Mouse (Mus musculus): ENCODE measurements around the gene Dennd1a. TPM values are rescaled to one million over a fixed set of nuclear protein-coding genes. Genes with fewer than 3 reads are reported as not detected.
A peak's percentile ranks its signal among the peaks of the same experiment; 100 is the strongest.

The Dennd1a gene
- polyA plus RNA-seq (2016; fragmentation: Nextera tagmentation; extraction: Ambion mirVana), result 16.4 and 17.9 TPM in 2 replicates

DNA sequence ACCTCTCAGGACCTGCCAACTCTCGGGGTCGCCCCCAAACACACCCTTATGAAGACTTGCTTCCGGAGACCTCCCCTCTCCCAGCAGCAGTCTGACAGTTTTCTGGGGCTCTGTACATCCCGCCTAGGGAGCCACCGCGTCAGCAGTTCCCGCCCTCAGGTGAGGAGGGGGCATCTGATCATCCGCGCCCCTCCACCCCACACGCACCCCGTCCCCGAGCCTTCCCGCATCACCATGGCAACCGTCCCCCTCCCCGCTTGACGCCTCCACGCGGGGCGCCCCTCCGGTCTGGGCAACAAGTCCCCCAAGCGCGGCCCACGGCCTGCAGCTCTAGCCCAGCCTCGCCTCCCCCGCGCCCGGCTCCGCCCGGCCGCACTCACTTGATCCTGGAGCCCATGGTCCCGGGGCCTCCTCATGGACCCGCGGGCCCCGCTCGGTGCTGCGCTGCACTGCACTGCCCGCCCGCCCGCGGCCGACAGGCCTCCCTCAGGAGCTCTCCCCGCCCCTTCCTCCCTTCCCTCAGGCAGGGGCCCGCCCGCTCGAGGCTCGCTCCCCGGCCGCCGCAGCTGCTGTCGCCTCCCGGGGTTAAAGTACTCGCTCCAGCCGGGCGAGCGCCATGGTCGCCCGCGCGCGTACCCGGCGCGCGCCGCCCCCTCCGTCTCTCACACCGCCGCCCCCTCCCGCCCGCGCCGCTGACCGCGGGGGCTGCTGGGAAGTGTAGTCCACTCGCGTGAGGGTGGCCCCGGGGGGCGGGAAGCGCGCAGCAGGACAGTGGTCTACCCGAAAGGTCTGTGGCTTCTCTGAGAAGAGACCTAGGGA, at the start of gene Dennd1a:
Dennd1a (minus strand) TSS at position 658 of the 819 bp plus-strand sequence.
- H3K9ac ChIP-seq, result peak within 1 kb of the TSS; percentile 80
- H3K4me2 ChIP-seq (replicated peaks), result peak within 1 kb of the TSS; percentile 80
- H3K27me3 ChIP-seq, result no peaks in the 10 kb centered on the region
- H3K9me3 ChIP-seq (replicated peaks), result no peaks in the 10 kb centered on the region
- H3K4me3 ChIP-seq, result peak within 1 kb of the TSS; percentile 83
- peaks cover 11% of the 10 kb centered on the region for H3K4me1 ChIP-seq
- no peaks in the 10 kb centered on the region for H3K36me3 ChIP-seq
- H3K27ac ChIP-seq, result peak within 1 kb of the TSS; percentile 92
- ATAC-seq (ENCODE audit: low FRiP score), result peak; percentile 96
- WGBS, result 1% methylated on average over 69 of the region's 81 CpGs

DNA sequence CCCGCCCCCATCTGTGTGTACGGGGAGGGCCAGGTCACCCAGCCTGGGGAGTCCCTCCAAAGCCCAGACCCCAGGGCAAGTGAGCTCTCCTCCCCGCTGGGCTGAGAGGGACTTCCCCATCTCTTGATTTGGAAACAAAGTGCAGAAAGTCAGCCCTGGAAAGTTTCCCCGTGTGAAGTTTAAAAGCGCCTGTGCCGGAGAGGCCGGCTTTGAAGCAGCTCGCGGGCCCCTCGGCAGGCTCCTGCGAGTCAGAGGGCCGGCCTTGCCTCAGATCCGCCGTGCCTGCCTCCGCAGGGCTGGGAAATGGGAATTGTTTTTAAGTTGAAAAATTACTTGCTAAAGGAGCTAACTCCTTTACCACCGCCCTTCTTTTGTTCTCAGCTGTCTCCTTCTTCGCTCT, 49.4 kb upstream of the Dennd1a start:
- H3K4me3 ChIP-seq, result no peak overlapping the region
- H3K9me3 ChIP-seq (replicated peaks), result no peaks in the 10 kb centered on the region
- WGBS, result under 1% methylated on average over 17 of the region's 17 CpGs
- no peak for ATAC-seq (ENCODE audit: low FRiP score)
- H3K36me3 ChIP-seq, result no peaks in the 10 kb centered on the region
- H3K27ac ChIP-seq, result no peak overlapping the region
- no peak overlapping the region for H3K9ac ChIP-seq
- H3K27me3 ChIP-seq, result peaks cover 89% of the 10 kb centered on the region
- H3K4me1 ChIP-seq, result peaks cover 20% of the 10 kb centered on the region
- peak overlapping the region; percentile 28; the same call in 1 of the 2 replicates for H3K4me2 ChIP-seq (replicated peaks)

DNA sequence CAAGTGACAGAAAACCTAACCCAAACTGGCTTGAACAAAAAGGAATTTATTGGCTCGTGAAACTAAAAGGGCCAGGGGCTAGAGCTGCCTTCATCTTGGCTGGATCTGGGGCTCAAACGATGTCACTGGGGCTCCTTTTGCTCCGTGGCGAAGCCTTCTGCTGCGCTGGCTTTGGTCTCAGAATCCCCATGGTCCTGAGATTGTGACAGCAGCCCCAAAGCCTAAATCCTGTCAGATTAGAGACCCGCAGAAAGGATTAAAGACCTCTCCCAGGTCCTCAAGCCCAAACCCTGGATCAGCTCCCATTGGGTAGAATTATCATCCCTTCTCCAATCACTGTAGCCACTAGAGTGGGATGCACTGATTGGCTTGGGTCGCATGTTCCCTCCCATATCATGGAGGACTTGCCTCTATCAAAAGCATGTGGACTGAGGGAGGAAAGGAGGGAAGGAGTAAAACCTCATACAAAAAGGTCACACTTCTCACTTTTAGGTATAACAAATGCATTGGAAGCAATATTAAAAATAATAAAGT, 46.5 kb upstream of the Dennd1a start:
- H3K27me3 ChIP-seq, result peaks cover 71% of the 10 kb centered on the region
- no peak for ATAC-seq (ENCODE audit: low FRiP score)
- no peaks in the 10 kb centered on the region for H3K36me3 ChIP-seq
- H3K27ac ChIP-seq, result no peak overlapping the region
- H3K4me3 ChIP-seq, result no peak overlapping the region
- 57% methylated on average over 7 of the region's 7 CpGs for WGBS
- no peak overlapping the region for H3K4me2 ChIP-seq (replicated peaks)
- H3K9me3 ChIP-seq (replicated peaks), result no peaks in the 10 kb centered on the region
- peaks cover 9% of the 10 kb centered on the region for H3K4me1 ChIP-seq
- H3K9ac ChIP-seq, result no peak overlapping the region

DNA sequence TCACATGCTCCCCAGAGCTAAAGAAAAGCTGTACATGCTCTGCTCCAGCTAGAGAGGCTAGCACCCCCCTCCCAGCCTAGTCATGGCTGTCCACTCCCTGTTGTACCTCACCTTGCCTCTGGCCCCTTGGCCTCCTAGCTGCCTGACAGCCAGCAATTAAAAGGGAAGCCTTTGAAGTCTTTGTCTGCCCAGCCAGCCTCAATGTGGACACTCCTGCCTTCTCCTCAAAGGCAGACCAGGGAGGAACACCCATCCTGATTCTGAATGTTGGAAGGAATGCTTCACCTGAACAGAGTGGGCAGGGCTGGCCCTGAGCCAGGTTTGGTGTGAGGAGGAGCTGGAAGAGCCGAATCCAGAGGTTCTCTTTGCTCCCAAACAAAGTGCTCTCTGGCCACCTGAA, 39.5 kb upstream of the Dennd1a start:
- 76% methylated on average over 1 of the region's 1 CpGs for WGBS
- Histone ChIP-seq H3K4me1 (no peaks in the 10 kb centered on the region), H3K9me3 (replicated peaks) (no peaks in the 10 kb centered on the region), H3K4me3 (no peak overlapping the region), H3K36me3 (no peaks in the 10 kb centered on the region), H3K4me2 (replicated peaks) (no peak overlapping the region), H3K9ac (no peak overlapping the region), H3K27ac (no peak overlapping the region), H3K27me3 (peaks cover 28% of the 10 kb centered on the region)
- no peak for ATAC-seq (ENCODE audit: low FRiP score)

DNA sequence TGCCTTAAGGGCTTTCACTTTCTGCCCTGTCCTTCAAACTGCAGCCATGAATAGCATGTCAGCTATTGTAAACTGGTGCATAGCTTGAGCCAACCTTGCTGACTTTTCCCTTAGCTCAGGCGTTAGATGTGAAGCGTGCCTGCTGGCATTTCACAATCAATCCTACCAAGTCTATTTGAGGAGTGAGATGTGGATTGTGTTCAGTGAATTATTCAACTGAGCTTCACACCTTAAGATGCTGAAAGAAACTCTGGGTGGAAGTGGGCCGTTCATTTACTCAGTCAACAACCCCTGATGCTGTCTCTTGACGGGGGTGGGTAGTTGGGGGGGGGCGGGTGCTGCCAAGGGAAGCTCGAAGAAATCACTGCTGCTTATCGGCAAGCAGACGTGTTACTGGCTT, 36.2 kb upstream of the Dennd1a start:
- peaks cover 18% of the 10 kb centered on the region for H3K27me3 ChIP-seq

DNA sequence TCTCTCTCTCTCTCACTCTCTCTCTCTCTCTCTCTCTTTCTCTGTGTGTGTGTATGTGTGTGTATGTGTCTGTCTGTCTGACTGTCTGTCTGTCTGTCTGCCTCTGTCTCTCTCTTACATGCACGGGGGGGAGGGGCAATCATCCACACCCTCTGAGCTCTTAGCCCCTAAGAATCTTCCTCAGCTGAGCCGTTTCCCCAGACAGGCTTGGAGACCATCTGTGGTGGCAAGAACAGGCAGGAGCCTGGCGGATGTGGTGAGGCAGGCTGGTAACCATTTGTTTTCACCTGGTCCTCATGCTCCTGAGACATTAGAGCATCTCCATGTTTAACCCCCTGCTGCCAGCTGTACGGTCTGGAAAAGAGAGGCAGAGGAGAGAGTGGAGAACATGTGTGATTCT, 33.7 kb upstream of the Dennd1a start:
- Histone ChIP-seq H3K27ac (no peak overlapping the region), H3K4me3 (no peak overlapping the region), H3K4me1 (no peaks in the 10 kb centered on the region), H3K4me2 (replicated peaks) (no peak overlapping the region), H3K27me3 (peaks cover 10% of the 10 kb centered on the region; the same call in 1 of the 2 replicates), H3K9me3 (replicated peaks) (no peaks in the 10 kb centered on the region), H3K9ac (no peak overlapping the region), H3K36me3 (no peaks in the 10 kb centered on the region)
- WGBS, result 74% methylated on average over 4 of the region's 4 CpGs
- no peak for ATAC-seq (ENCODE audit: low FRiP score)

More for the DNA sequence above, 36.2 kb upstream of the Dennd1a start:
- Histone ChIP-seq H3K27ac (no peak overlapping the region), H3K36me3 (no peaks in the 10 kb centered on the region), H3K4me1 (no peaks in the 10 kb centered on the region), H3K9me3 (replicated peaks) (no peaks in the 10 kb centered on the region), H3K4me3 (no peak overlapping the region), H3K9ac (no peak overlapping the region), H3K4me2 (replicated peaks) (no peak overlapping the region)
- ATAC-seq (ENCODE audit: low FRiP score), result no peak
- WGBS, result 64% methylated on average over 8 of the region's 8 CpGs

DNA sequence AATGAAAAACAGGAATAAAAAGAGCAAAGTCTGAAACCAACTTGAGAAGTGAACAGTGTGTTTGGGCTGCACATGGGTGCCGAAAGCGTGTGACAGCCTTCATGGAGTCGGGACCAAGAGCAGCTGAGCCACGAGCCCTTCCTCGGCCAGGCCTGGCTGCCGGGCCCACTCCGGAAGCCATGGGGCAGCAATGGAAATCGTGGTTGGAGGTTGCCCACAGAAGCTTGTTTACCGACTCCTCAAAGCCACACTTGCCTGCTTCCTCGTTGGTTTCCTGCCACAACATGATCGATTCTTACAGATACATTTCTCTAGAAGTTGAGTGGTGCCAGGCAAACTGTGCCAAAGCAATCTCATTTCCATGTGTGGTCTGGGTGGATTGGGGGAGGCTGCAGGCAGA, 31.9 kb upstream of the Dennd1a start:
- H3K36me3 ChIP-seq, result no peaks in the 10 kb centered on the region
- 0 out of 2 replicates have a peak, but pooled peaks cover 4% of the 10 kb centered on the region for H3K27me3 ChIP-seq
- H3K27ac ChIP-seq, result no peak overlapping the region
- no peak overlapping the region for H3K9ac ChIP-seq
- H3K4me1 ChIP-seq, result no peaks in the 10 kb centered on the region
- H3K4me3 ChIP-seq, result no peak overlapping the region
- no peaks in the 10 kb centered on the region for H3K9me3 ChIP-seq (replicated peaks)
- ATAC-seq (ENCODE audit: low FRiP score), result no peak
- WGBS, result 88% methylated on average over 11 of the region's 11 CpGs
- H3K4me2 ChIP-seq (replicated peaks), result no peak overlapping the region

DNA sequence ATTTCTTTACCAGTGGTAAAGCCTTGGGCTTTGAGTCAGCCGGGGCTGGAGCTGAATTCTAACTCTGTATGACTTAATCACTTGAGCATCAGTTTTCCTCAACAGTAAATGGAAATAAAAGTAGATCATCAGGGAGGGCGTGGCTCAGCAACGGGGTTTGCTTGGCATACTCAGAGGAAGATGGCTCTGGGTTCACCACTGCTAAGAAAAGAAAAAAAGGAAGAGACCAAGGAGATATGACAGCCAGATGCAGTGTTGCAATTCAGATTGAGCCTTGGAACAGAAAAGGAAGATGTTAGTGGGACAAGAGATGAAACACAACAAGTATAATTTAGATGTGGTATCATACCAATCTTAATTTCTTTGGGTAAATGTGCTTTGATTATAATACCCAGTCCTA, 26.2 kb upstream of the Dennd1a start:
- WGBS, result 58% methylated on average over 3 of the region's 3 CpGs

DNA sequence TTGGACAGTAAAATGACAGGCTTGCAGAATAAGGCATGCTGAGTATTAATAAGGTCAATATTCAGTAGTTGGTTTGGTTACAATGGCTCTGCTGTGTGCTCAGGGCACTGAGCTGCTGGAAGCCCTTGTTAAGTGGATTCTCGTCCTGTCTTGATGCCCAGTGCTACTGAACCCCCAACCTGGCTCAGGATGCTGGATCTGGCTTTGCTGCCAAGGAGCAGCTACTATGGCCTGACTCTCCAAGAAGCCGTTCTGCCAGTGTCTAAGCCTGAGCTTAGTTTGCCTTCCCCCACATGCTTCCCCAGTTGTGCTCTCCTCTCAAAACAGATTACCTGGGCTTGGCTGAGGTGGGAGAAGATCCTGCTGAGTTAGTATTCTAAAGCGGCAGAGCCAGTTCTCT, 25.7 kb upstream of the Dennd1a start:
- peaks cover 17% of the 10 kb centered on the region; the same call in 1 of the 2 replicates for H3K27me3 ChIP-seq
- no peaks in the 10 kb centered on the region for H3K4me1 ChIP-seq
- H3K4me2 ChIP-seq (replicated peaks), result no peak overlapping the region
- H3K9ac ChIP-seq, result no peak overlapping the region
- H3K27ac ChIP-seq, result no peak overlapping the region
- H3K9me3 ChIP-seq (replicated peaks), result no peaks in the 10 kb centered on the region
- no peak for ATAC-seq (ENCODE audit: low FRiP score)
- no peaks in the 10 kb centered on the region for H3K36me3 ChIP-seq
- WGBS, result 50% methylated on average over 3 of the region's 3 CpGs
- H3K4me3 ChIP-seq, result no peak overlapping the region

More for the DNA sequence above, 26.2 kb upstream of the Dennd1a start:
- H3K27ac ChIP-seq, result no peak overlapping the region
- H3K4me1 ChIP-seq, result no peaks in the 10 kb centered on the region
- H3K36me3 ChIP-seq, result no peaks in the 10 kb centered on the region
- no peak overlapping the region for H3K4me3 ChIP-seq
- H3K9ac ChIP-seq, result no peak overlapping the region
- no peak overlapping the region for H3K4me2 ChIP-seq (replicated peaks)
- H3K27me3 ChIP-seq, result peaks cover 17% of the 10 kb centered on the region; the same call in 1 of the 2 replicates
- no peak for ATAC-seq (ENCODE audit: low FRiP score)
- H3K9me3 ChIP-seq (replicated peaks), result no peaks in the 10 kb centered on the region

DNA sequence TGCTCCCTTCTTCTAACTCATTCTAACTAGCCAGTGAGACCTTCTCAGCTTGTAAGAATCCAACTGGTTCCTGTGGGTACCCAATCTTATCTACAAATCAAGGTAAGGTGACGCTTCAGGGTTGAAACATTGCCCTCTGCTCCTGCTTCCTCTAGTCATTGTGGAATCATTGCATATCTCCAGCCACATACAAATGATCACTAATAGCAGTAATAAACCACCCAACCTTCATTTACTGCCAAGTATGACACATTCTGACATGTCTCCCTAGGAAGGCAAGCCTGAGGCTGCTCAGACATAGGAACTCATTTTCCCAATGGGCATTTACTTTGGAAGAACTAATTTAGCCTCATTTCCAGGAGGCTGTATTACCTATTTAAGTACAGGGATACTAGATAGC, 18.0 kb upstream of the Dennd1a start:
- no peaks in the 10 kb centered on the region for H3K9me3 ChIP-seq (replicated peaks)
- no peak overlapping the region for H3K27ac ChIP-seq
- H3K4me2 ChIP-seq (replicated peaks), result no peak overlapping the region
- ATAC-seq (ENCODE audit: low FRiP score), result no peak
- WGBS, result 85% methylated on average over 1 of the region's 1 CpGs
- no peaks in the 10 kb centered on the region for H3K36me3 ChIP-seq
- no peak overlapping the region for H3K4me3 ChIP-seq
- H3K27me3 ChIP-seq, result no peaks in the 10 kb centered on the region; the same call in none of the 2 replicates
- H3K9ac ChIP-seq, result no peak overlapping the region
- H3K4me1 ChIP-seq, result no peaks in the 10 kb centered on the region

DNA sequence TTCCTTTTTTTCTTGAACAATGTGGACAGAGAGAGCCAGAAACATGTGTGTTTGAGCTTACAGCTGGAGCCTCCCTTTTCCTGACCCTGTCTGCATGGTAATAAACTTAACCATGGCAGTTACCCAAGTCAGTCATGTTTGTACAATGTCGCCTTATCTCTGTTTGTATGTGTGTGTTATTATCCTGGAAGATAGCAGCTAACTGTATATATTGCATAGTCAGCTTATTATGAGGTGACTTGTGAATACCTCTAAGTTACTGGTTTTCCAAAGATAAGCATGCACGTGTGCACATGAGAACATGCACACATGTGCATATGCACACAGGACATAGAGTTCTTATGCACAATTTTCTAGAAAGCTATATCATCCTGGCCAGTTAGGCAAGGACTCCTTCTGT, 13.8 kb upstream of the Dennd1a start:
- Histone ChIP-seq H3K27me3 (no peaks in the 10 kb centered on the region; the same call in none of the 2 replicates), H3K4me2 (replicated peaks) (no peak overlapping the region), H3K27ac (no peak overlapping the region), H3K36me3 (no peaks in the 10 kb centered on the region), H3K9me3 (replicated peaks) (no peaks in the 10 kb centered on the region), H3K9ac (no peak overlapping the region), H3K4me1 (no peaks in the 10 kb centered on the region), H3K4me3 (no peak overlapping the region)
- WGBS, result 80% methylated on average over 2 of the region's 2 CpGs
- ATAC-seq (ENCODE audit: low FRiP score), result no peak

DNA sequence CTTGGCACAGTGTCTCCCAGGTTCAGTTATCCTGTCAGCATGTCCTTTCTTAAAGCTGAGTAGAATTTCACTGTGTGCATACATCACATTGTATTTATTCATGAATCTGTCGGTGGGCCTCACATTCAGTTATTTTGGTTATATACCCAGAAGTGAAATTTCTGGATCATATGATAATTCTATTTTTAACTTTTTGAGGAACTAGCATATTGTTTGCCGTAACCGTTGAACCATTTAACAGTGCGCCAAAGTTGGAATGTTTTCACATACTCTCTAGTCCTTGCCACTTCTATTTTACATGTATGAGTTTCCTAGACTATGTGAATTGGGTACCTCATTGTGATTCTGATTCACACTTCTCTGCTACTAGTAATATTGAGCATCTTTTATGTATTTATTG, 8.7 kb upstream of the Dennd1a start:
- no peak overlapping the region for H3K27ac ChIP-seq
- no peaks in the 10 kb centered on the region for H3K36me3 ChIP-seq
- H3K4me3 ChIP-seq, result no peak overlapping the region
- H3K9ac ChIP-seq, result no peak overlapping the region
- no peaks in the 10 kb centered on the region for H3K4me1 ChIP-seq
- H3K4me2 ChIP-seq (replicated peaks), result no peak overlapping the region
- H3K27me3 ChIP-seq, result no peaks in the 10 kb centered on the region
- no peak for ATAC-seq (ENCODE audit: low FRiP score)
- no peaks in the 10 kb centered on the region for H3K9me3 ChIP-seq (replicated peaks)
- WGBS, result 92% methylated on average over 4 of the region's 4 CpGs

DNA sequence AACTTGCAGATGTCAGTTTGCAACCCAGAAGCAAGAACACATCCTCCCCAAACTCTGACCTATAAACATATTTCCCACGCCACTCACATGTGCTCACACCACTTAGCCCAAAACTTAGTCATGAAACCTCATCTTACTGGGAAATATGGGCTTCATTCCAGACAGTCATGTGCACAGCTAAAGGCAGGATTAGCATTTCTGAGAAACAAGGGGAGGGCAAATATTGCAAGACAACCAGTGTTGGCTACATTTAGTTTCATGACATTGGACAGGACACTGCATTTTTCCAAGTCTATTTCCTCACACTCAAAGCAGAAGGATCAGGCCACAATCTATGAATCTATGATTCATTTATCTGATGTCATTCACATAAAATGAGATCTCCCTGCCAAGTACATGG, 4.3 kb upstream of the Dennd1a start:
- H3K4me2 ChIP-seq (replicated peaks), result no peak overlapping the region
- H3K27ac ChIP-seq, result no peak overlapping the region
- no peak overlapping the region for H3K4me3 ChIP-seq
- no peaks in the 10 kb centered on the region for H3K36me3 ChIP-seq
- H3K27me3 ChIP-seq, result no peaks in the 10 kb centered on the region
- H3K4me1 ChIP-seq, result peaks cover 5% of the 10 kb centered on the region
- WGBS, result 89% methylated on average over 1 of the region's 1 CpGs
- H3K9me3 ChIP-seq (replicated peaks), result no peaks in the 10 kb centered on the region
- no peak overlapping the region for H3K9ac ChIP-seq
- ATAC-seq (ENCODE audit: low FRiP score), result no peak
